Mouse (Mus musculus) mature B cell (primary cell): Measurements from ENCODE around the gene Enc1.

Experiments
- in situ Hi-C: fragments of 300-500 bp; cut with MboI; formaldehyde crosslinking; loops from 2 replicates; pipeline ENCODE4 v1.14.3; 2019

The Enc1 gene

GRCm38 (mm10) chr13:97225130-97225529 lies 15.8 kb upstream of the Enc1 start:
- in situ Hi-C loops = loop anchor here (25.0 kb wide), 1 partner anchor 1037 kb away; the partner anchor contains the start of genes Ankra2 and Utp15

GRCm38 (mm10) chr13:97227795-97228194 lies 13.1 kb upstream of the Enc1 start:
- in situ Hi-C loops = loop anchor here (25.0 kb wide), 1 partner anchor 1035 kb away; the partner anchor contains the start of genes Ankra2 and Utp15

GRCm38 (mm10) chr13:97230101-97230500 lies 10.8 kb upstream of the Enc1 start:
- in situ Hi-C loops = loop anchor here (10.0 to 25.0 kb wide), 2 partner anchors 705 to 1032 kb away; partner anchors contain the start of genes Ankra2 and Utp15

GRCm38 (mm10) chr13:97233092-97233491 lies 7.8 kb upstream of the Enc1 start:
- in situ Hi-C loops = loop anchor here (10.0 to 25.0 kb wide), 2 partner anchors 702 to 1029 kb away; partner anchors contain the start of genes Ankra2 and Utp15

GRCm38 (mm10) chr13:97234785-97235417 lies 6.0 kb upstream of the Enc1 start:
- in situ Hi-C loops = loop anchor here (10.0 to 25.0 kb wide), 2 partner anchors 700 to 1027 kb away; partner anchors contain the start of genes Ankra2 and Utp15

- in situ Hi-C loops = loop anchor here (10.0 to 25.0 kb wide), 2 partner anchors 699 to 1026 kb away; partner anchors contain the start of genes Ankra2 and Utp15
These were observed 5.0 kb upstream of the Enc1 start for GRCm38 (mm10) chr13:97235911-97236310.

- in situ Hi-C loops = loop anchor here (10.0 to 25.0 kb wide), 2 partner anchors 697 to 1025 kb away; partner anchors contain the start of genes Ankra2 and Utp15
These were observed 3.2 kb upstream of the Enc1 start for GRCm38 (mm10) chr13:97237700-97238099.

GRCm38 (mm10) chr13:97238181-97238981 lies 2.5 kb upstream of the Enc1 start:
- in situ Hi-C loops = loop anchor here (10.0 to 25.0 kb wide), 2 partner anchors 696 to 1024 kb away; partner anchors contain the start of genes Ankra2 and Utp15

GRCm38 (mm10) chr13:97239343-97240180 lies 1.3 kb upstream of the Enc1 start:
- in situ Hi-C loops = loop anchor here (10.0 to 25.0 kb wide), 2 partner anchors 695 to 1023 kb away; partner anchors contain the start of genes Ankra2 and Utp15

GRCm38 (mm10) chr13:97240279-97240964 lies 483 bp upstream of the Enc1 start:
- in situ Hi-C loops = loop anchor here (25.0 kb wide), 1 partner anchor 1022 kb away; the partner anchor contains the start of genes Ankra2 and Utp15

- in situ Hi-C loops = loop anchor here (25.0 kb wide), 1 partner anchor 1020 kb away; the partner anchor contains the start of genes Ankra2 and Utp15
These were observed 929 bp downstream of the Enc1 start for GRCm38 (mm10) chr13:97241787-97242280.

GRCm38 (mm10) chr13:97242716-97243115 lies 1.8 kb downstream of the Enc1 start:
- in situ Hi-C loops = loop anchor here (25.0 kb wide), 1 partner anchor 1020 kb away; the partner anchor contains the start of genes Ankra2 and Utp15

GRCm38 (mm10) chr13:97243962-97244711 lies 3.2 kb downstream of the Enc1 start:
- in situ Hi-C loops = loop anchor here (25.0 kb wide), 1 partner anchor 1018 kb away; the partner anchor contains the start of genes Ankra2 and Utp15

- in situ Hi-C loops = loop anchor here (25.0 kb wide), 1 partner anchor 1018 kb away; the partner anchor contains the start of genes Ankra2 and Utp15
These were observed 3.8 kb downstream of the Enc1 start for GRCm38 (mm10) chr13:97244712-97245105.

- in situ Hi-C loops = loop anchor here (25.0 kb wide), 1 partner anchor 1017 kb away; the partner anchor contains the start of genes Ankra2 and Utp15
These were observed 4.3 kb downstream of the Enc1 start for GRCm38 (mm10) chr13:97245157-97245556.

GRCm38 (mm10) chr13:97246217-97246616 lies 5.3 kb downstream of the Enc1 start:
- in situ Hi-C loops = loop anchor here (25.0 kb wide), 1 partner anchor 1016 kb away; the partner anchor contains the start of genes Ankra2 and Utp15

GRCm38 (mm10) chr13:97247754-97248153 lies 6.8 kb downstream of the Enc1 start:
- in situ Hi-C loops = loop anchor here (25.0 kb wide), 1 partner anchor 1015 kb away; the partner anchor contains the start of genes Ankra2 and Utp15

- in situ Hi-C loops = loop anchor here (25.0 kb wide), 1 partner anchor 1013 kb away; the partner anchor contains the start of genes Ankra2 and Utp15
These were observed 8.2 kb downstream of the Enc1 start for GRCm38 (mm10) chr13:97249051-97249461.
